Mouse (Mus musculus) adrenal gland, adult 8-10 months (tissue): ENCODE results near the gene Arnt2. TPM values are rescaled to one million over a fixed set of nuclear protein-coding genes. Genes with fewer than 3 reads are reported as not detected.

Experiments used
- DNase-seq: peaks from one replicate; pipeline ENCODE4 v3.0.0; 2022
- total RNA-seq, 4 experiments: library from RNA; stranded (reverse); gene quantifications; 2 replicates each; pipeline ENCODE4 v1.2.4; 2022

Gene Arnt2
- total RNA-seq = 10 to 100 TPM; 41.3 to 62.9 (median 50.8) TPM

GRCm38 (mm10) chr7:84409896-84410521, at the start of gene Arnt2:
Gene Arnt2 (minus strand): TSS chr7:84410176.
- peak; percentile 10 for DNase-seq

GRCm38 (mm10) chr7:84451681-84452080, 41.7 kb upstream of the Arnt2 start:
- no peak for DNase-seq

- no peak for DNase-seq
Observed at GRCm38 (mm10) chr7:84449066-84449465, 39.1 kb upstream of the Arnt2 start.

DNA sequence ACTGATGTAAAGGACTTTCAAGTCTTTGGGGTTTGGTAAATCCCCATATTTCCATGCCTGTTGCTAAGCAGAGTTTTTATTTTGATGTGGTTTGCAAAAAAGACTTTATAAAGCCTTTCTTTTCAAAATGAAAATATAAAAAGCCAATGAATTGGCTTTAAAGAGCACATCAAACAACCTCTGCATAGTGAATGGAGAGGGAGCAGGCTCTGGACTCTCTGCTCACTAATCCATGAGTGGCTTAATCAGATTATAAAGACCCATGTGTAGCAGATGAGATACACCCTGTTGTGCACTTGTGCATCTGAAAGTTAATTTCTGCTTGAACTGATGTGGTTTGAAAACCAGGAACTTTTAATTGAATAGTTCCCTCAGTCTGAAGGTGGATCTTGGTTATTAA, 38.5 kb upstream of the Arnt2 start:
- DNase-seq = no peak

- DNase-seq = no peak
Observed at GRCm38 (mm10) chr7:84447740-84448435, 37.9 kb upstream of the Arnt2 start.

- peak; percentile 23 for DNase-seq
Observed at GRCm38 (mm10) chr7:84447060-84447459, 37.1 kb upstream of the Arnt2 start.

- no peak for DNase-seq
Observed at GRCm38 (mm10) chr7:84442343-84442911, 32.5 kb upstream of the Arnt2 start.

GRCm38 (mm10) chr7:84439606-84440005, 29.6 kb upstream of the Arnt2 start:
- no peak for DNase-seq

- no peak for DNase-seq
Observed at GRCm38 (mm10) chr7:84434901-84435300, 24.9 kb upstream of the Arnt2 start.

GRCm38 (mm10) chr7:84432151-84432550, 22.2 kb upstream of the Arnt2 start:
- DNase-seq = no peak

GRCm38 (mm10) chr7:84427221-84427620, 17.2 kb upstream of the Arnt2 start:
- no peak for DNase-seq

- peak; percentile 18 for DNase-seq
Observed at GRCm38 (mm10) chr7:84424670-84425385, 14.9 kb upstream of the Arnt2 start.

GRCm38 (mm10) chr7:84421753-84422152, 11.8 kb upstream of the Arnt2 start:
- no peak for DNase-seq

GRCm38 (mm10) chr7:84421291-84421665, 11.3 kb upstream of the Arnt2 start:
- DNase-seq = no peak

- DNase-seq = no peak
Observed at GRCm38 (mm10) chr7:84420581-84421290, 10.8 kb upstream of the Arnt2 start.

DNA sequence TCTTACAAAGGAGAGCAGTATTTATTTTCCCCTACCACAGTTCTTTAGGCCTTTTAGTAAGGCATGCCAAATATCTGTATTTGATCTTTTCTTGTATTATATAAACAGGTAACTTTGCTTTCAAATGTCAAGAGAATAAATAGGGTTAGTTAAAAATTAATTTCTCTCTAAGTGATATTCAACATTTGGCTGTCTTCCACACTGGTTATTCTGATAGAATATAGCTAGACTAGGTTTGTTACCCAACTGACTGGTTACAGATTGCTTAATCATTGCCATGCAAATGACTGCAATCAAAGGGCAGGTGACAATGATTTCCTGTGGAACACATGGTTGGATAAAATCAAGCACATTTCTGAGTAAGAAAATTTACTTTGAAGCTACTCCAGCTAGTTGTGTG, 7.5 kb upstream of the Arnt2 start:
- DNase-seq = no peak

DNA sequence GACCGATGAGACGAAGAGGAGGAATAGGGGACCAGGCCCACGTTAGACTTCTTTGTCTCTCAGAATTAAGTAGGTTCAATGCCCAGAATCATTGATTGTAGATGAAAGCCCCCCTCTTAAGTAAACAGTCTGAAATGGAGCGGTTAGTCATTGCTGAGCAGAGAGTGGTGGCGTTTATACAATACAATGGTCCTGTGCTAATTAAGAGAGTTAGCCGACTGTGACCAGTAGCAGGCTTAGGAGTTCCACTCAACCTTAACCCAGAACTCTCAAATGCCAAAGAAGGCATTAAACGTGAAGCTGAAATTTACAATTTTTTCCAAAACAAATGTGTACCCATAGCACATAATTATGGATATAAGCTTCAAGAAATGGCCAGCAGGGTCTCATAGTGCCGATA, 2.6 kb upstream of the Arnt2 start:
- no peak for DNase-seq

- peak; percentile 10 for DNase-seq
Observed at GRCm38 (mm10) chr7:84409241-84409895, 608 bp downstream of the Arnt2 start.

DNA sequence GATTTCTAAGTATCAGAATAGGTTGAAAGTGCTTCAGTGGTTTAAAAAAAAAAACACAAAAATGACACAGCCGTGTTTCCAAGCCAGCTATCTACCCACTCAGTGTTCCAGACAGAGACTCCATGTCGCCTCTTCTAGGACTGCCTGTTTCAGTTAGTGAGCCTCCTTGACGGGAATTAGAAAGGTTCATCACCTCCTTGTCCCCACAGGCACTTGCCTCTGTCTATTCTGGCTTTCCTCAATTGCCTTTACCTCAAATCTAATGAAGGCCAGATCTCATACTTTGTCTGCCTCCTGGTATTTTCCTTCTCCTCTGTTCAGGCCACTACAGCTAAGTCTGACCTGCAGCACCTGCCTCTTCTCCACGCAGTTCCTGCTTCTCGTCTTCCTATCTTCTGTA, 1.7 kb downstream of the Arnt2 start:
- DNase-seq = no peak

DNA sequence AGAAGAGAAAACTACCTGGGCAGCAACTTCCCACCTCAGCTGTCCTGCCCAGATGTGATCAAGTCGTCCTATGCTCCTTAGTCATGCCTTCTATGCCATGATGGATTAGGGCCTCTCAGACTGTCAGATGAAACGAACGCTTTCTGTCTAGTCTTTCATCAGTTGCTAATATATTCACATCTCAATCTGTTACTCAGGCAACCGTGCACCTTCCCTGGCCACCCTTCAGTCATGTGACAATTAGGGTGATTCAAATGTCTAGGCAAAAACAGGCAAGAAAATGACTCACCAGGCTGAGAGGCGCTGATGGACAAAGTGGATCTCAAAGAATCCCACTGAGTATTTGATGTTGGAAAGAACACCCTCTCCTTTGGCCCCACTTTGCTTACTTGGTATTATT, 6.6 kb downstream of the Arnt2 start:
- DNase-seq = no peak

DNA sequence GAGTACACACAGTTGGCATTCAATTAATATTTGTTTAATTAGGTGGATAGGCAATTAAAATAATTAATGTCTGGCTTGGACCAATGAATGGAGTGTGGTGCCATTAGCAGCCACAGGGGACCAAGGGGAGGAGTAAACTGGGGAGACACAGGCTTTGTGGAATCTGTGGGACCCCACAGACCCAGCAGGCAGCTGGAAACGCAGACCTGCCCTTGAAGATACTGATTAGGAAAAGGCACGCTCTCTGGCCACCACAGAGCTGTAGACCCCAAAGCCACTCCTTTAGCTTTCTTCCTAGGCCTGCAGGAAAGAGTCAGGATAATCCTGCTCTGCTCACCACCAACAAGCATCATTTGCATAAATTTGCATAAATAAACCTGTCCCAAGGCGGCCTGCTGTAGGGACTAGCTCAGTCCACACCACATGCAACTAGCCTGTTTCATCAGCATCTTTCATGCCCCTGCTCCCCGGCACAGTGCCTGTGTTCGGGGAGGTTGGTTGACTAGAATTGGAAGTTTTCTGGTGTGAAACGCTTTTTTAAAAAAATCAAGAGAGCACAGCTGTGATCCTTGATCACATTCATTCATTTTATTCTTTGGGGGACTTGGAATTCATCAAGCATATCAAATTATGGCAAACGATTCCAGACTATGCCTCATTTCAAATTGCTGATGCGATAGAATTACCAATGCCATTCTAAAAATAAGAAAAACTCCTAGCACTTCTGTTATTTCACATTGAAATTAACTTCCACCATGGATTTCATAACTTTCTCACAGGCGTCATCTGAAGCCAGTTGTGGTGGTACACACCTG, 8.1 kb downstream of the Arnt2 start:
- no peak for DNase-seq
